Mouse (Mus musculus): ENCODE measurements at regions not wholly inside any gene's neighbourhood (a gene's known extent, or its start where the extent isn't known, plus 50 kb on each side); places are given as distances from the start of the nearest gene placed in this dataset.

GRCm38 (mm10) chr15:25554945-25555344 lies 67.4 kb upstream of the Myo10 start:
- TF ChIP-seq CTCF (IDR thresholded peaks at IDR 0.05; ENCODE audit: low read depth, low read length) (no peak), EP300 (IDR thresholded peaks at IDR 0.05; ENCODE audit: insufficient read depth, low read depth, low read length) (no peak), POLR2A (IDR thresholded peaks at IDR 0.05; ENCODE audit: insufficient read depth, low read length) (no peak)

All from ES-Bruce4 (cell line).